Mouse (Mus musculus): Measurements from ENCODE around the gene Eng. TPM values are rescaled to one million over a fixed set of nuclear protein-coding genes. Genes with fewer than 3 reads are reported as not detected.

Eng gene
- total RNA-seq, 1 experiment, result 18.3 TPM

- in situ Hi-C loops (cut with MboI; ENCODE audit: low sequenced_read_pairs in 2 of 2, unreplicated experiment in 2 of 2), result no loop called here
- DNase-seq (ENCODE audit: low read depth, low spot score), result no peak
- Histone ChIP-seq H3K9ac (ENCODE audit: insufficient read depth, low read depth, low read length, poor library complexity, severe bottlenecking) (peak overlapping the region; percentile 63; the same call in 1 of the 2 replicates), H3K27ac (ENCODE audit: insufficient read depth, low read depth, low read length, poor library complexity, severe bottlenecking) (no peak overlapping the region; the same call in 1 of the 2 replicates), H3K4me1 (ENCODE audit: control insufficient read depth in 2 of 2, insufficient read depth in 2 of 2, low read length in 2 of 2, poor library complexity in 1 of 2) (peaks cover 0 to 13% of the 10 kb centered on the region in 2 experiments; a peak in 2 of 4 replicates), H3K9me3 (ENCODE audit: control insufficient read depth, insufficient read depth, low read depth, low read length) (no peaks in the 10 kb centered on the region), H3K4me3 (ENCODE audit: insufficient read depth in 1 of 2, low read depth in 1 of 2, low read length in 2 of 2, poor library complexity in 1 of 2, severe bottlenecking in 1 of 2) (peak overlapping the region; percentile 43 to 64; a peak in 3 of 4 replicates), H3K36me3 (ENCODE audit: control insufficient read depth, insufficient read depth, low read length, poor library complexity, severe bottlenecking) (peaks cover 6% of the 10 kb centered on the region)
- TF ChIP-seq CHD2 (IDR thresholded peaks at IDR 0.05; ENCODE audit: low read depth, low read length) (no peak), ZNF384 (IDR thresholded peaks at IDR 0.05; ENCODE audit: low read depth, low read length) (no peak), MAFK (IDR thresholded peaks at IDR 0.05; ENCODE audit: insufficient read depth, low read depth, low read length) (no peak), ZC3H11A (IDR thresholded peaks at IDR 0.05; ENCODE audit: borderline replicate concordance, low read depth, low read length) (no peak), HCFC1 (IDR thresholded peaks at IDR 0.05; ENCODE audit: borderline replicate concordance, insufficient read depth, low read length) (no peak)
These were observed 48.3 kb downstream of the Eng start for GRCm38 (mm10) chr2:32694691-32695090.

GRCm38 (mm10) chr2:32699680-32700079 is 53.3 kb downstream of the Eng start:
- in situ Hi-C loops (cut with MboI; ENCODE audit: low sequenced_read_pairs in 2 of 2, unreplicated experiment in 2 of 2), result no loop called here

GRCm38 (mm10) chr2:32700966-32701743 is 54.8 kb downstream of the Eng start:
- Histone ChIP-seq H3K36me3 (ENCODE audit: control insufficient read depth, insufficient read depth, low read length, poor library complexity, severe bottlenecking) (peaks cover 21% of the 10 kb centered on the region), H3K9me3 (ENCODE audit: control insufficient read depth, insufficient read depth, low read depth, low read length) (no peaks in the 10 kb centered on the region), H3K4me1 (ENCODE audit: control insufficient read depth in 2 of 2, insufficient read depth in 2 of 2, low read length in 2 of 2, poor library complexity in 1 of 2) (peaks cover 4 to 21% of the 10 kb centered on the region in 2 experiments; a peak in 2 of 4 replicates), H3K4me3 (ENCODE audit: insufficient read depth in 1 of 2, low read depth in 1 of 2, low read length in 2 of 2, poor library complexity in 1 of 2, severe bottlenecking in 1 of 2) (no peak overlapping the region), H3K27ac (ENCODE audit: insufficient read depth, low read depth, low read length, poor library complexity, severe bottlenecking) (no peak overlapping the region), H3K9ac (ENCODE audit: insufficient read depth, low read depth, low read length, poor library complexity, severe bottlenecking) (no peak overlapping the region)
- no peak for TF ChIP-seq CHD2 (IDR thresholded peaks at IDR 0.05; ENCODE audit: low read depth, low read length)
- TF ChIP-seq HCFC1 (IDR thresholded peaks at IDR 0.05; ENCODE audit: borderline replicate concordance, insufficient read depth, low read length), result no peak
- TF ChIP-seq ZC3H11A (IDR thresholded peaks at IDR 0.05; ENCODE audit: borderline replicate concordance, low read depth, low read length), result no peak
- no peak for TF ChIP-seq ZNF384 (IDR thresholded peaks at IDR 0.05; ENCODE audit: low read depth, low read length)
- TF ChIP-seq MAFK (IDR thresholded peaks at IDR 0.05; ENCODE audit: insufficient read depth, low read depth, low read length), result no peak
- no peak for DNase-seq (ENCODE audit: low read depth, low spot score)
- in situ Hi-C loops (cut with MboI; ENCODE audit: low sequenced_read_pairs in 2 of 2, unreplicated experiment in 2 of 2), result no loop called here

More at GRCm38 (mm10) chr2:32699680-32700079, 53.3 kb downstream of the Eng start:
- Histone ChIP-seq H3K36me3 (ENCODE audit: control insufficient read depth, insufficient read depth, low read length, poor library complexity, severe bottlenecking) (peaks cover 10% of the 10 kb centered on the region; the same call in 1 of the 2 replicates), H3K27ac (ENCODE audit: insufficient read depth, low read depth, low read length, poor library complexity, severe bottlenecking) (no peak overlapping the region), H3K4me1 (ENCODE audit: control insufficient read depth in 2 of 2, insufficient read depth in 2 of 2, low read length in 2 of 2, poor library complexity in 1 of 2) (peaks cover 4 to 21% of the 10 kb centered on the region in 2 experiments; a peak in 2 of 4 replicates), H3K4me3 (ENCODE audit: insufficient read depth in 1 of 2, low read depth in 1 of 2, low read length in 2 of 2, poor library complexity in 1 of 2, severe bottlenecking in 1 of 2) (no peak overlapping the region), H3K9ac (ENCODE audit: insufficient read depth, low read depth, low read length, poor library complexity, severe bottlenecking) (no peak overlapping the region), H3K9me3 (ENCODE audit: control insufficient read depth, insufficient read depth, low read depth, low read length) (no peaks in the 10 kb centered on the region)
- TF ChIP-seq HCFC1 (IDR thresholded peaks at IDR 0.05; ENCODE audit: borderline replicate concordance, insufficient read depth, low read length), result no peak
- no peak for TF ChIP-seq MAFK (IDR thresholded peaks at IDR 0.05; ENCODE audit: insufficient read depth, low read depth, low read length)
- TF ChIP-seq CHD2 (IDR thresholded peaks at IDR 0.05; ENCODE audit: low read depth, low read length), result no peak
- no peak for TF ChIP-seq ZC3H11A (IDR thresholded peaks at IDR 0.05; ENCODE audit: borderline replicate concordance, low read depth, low read length)
- TF ChIP-seq ZNF384 (IDR thresholded peaks at IDR 0.05; ENCODE audit: low read depth, low read length), result no peak
- DNase-seq (ENCODE audit: low read depth, low spot score), result no peak

- H3K9ac ChIP-seq (ENCODE audit: insufficient read depth, low read depth, low read length, poor library complexity, severe bottlenecking), result no peak overlapping the region
- no peaks in the 10 kb centered on the region for H3K9me3 ChIP-seq (ENCODE audit: control insufficient read depth, insufficient read depth, low read depth, low read length)
- no peak overlapping the region for H3K4me3 ChIP-seq (ENCODE audit: insufficient read depth in 1 of 2, low read depth in 1 of 2, low read length in 2 of 2, poor library complexity in 1 of 2, severe bottlenecking in 1 of 2)
- no peak for TF ChIP-seq CHD2 (IDR thresholded peaks at IDR 0.05; ENCODE audit: low read depth, low read length)
- H3K36me3 ChIP-seq (ENCODE audit: control insufficient read depth, insufficient read depth, low read length, poor library complexity, severe bottlenecking), result peaks cover 38% of the 10 kb centered on the region
- in situ Hi-C loops (cut with MboI; ENCODE audit: low sequenced_read_pairs in 2 of 2, unreplicated experiment in 2 of 2), result no loop called here
- DNase-seq (ENCODE audit: low read depth, low spot score), result no peak
- peak overlapping the region; percentile 37; the same call in 1 of the 2 replicates for H3K27ac ChIP-seq (ENCODE audit: insufficient read depth, low read depth, low read length, poor library complexity, severe bottlenecking)
- peaks cover 4 to 21% of the 10 kb centered on the region in 2 experiments; a peak in 2 of 4 replicates for H3K4me1 ChIP-seq (ENCODE audit: control insufficient read depth in 2 of 2, insufficient read depth in 2 of 2, low read length in 2 of 2, poor library complexity in 1 of 2)
These were observed 56.7 kb downstream of the Eng start for GRCm38 (mm10) chr2:32703046-32703445.

Measured in ES-E14 (cell line).